Mouse (Mus musculus) retina, postnatal 7 days (tissue): Measurements from ENCODE around the gene Pde1a.

Source experiments
- DNase-seq: peaks from one replicate; pipeline ENCODE4 v3.0.0-alpha.2; 2012; ENCODE audit warnings: low read depth, low spot score

Pde1a gene

GRCm38 (mm10) chr2:79825853-79826252, 303.4 kb downstream of the Pde1a start:
- DNase-seq, result no peak

GRCm38 (mm10) chr2:79819543-79819942, 309.7 kb downstream of the Pde1a start:
- no peak for DNase-seq

- DNase-seq, result no peak
Measured at GRCm38 (mm10) chr2:79815708-79816484, 313.4 kb downstream of the Pde1a start.

GRCm38 (mm10) chr2:79798627-79799026, 330.6 kb downstream of the Pde1a start:
- no peak for DNase-seq

GRCm38 (mm10) chr2:79797444-79797843, 331.8 kb downstream of the Pde1a start:
- DNase-seq, result no peak

- DNase-seq, result no peak
Measured at GRCm38 (mm10) chr2:79793186-79793585, 336.1 kb downstream of the Pde1a start.

- no peak for DNase-seq
Measured at GRCm38 (mm10) chr2:79786467-79786866, 342.8 kb downstream of the Pde1a start.

- DNase-seq, result no peak
Measured at GRCm38 (mm10) chr2:79785541-79786134, 343.6 kb downstream of the Pde1a start.
